Mouse (Mus musculus) hindbrain, embryonic 12.5 days (tissue): ENCODE measurements at regions not wholly inside any gene's neighbourhood (a gene's known extent, or its start where the extent isn't known, plus 50 kb on each side); places are given as distances from the start of the nearest gene placed in this dataset.

Source experiments
- ATAC-seq: fragments of 200-750 bp; cut with Nextera tagmentation; 2 replicates; pipeline ENCODE4 v1.8.0; 2017; ENCODE audit warnings: moderate TSS enrichment; ENCODE audit not compliant: low FRiP score
- H3K27ac ChIP-seq: fragments of 300-500 bp; sonication (generic); 2 replicates; pipeline ENCODE4 v1.5.1; 2016; ENCODE audit warnings: mild to moderate bottlenecking
- H3K27me3 ChIP-seq: fragments of 300-500 bp; sonication (generic); 2 replicates; pipeline ENCODE4 v1.6.1; 2016; ENCODE audit warnings: mild to moderate bottlenecking
- H3K36me3 ChIP-seq: fragments of 300-500 bp; sonication (generic); 2 replicates; pipeline ENCODE4 v1.6.1; 2016; ENCODE audit warnings: mild to moderate bottlenecking
- H3K4me1 ChIP-seq: fragments of 300-500 bp; sonication (generic); 2 replicates; pipeline ENCODE4 v1.6.1; 2016
- H3K4me2 ChIP-seq: fragments of 300-500 bp; sonication (generic); replicated peaks from 2 replicates; pipeline ENCODE4 v1.6.1; 2016; ENCODE audit warnings: mild to moderate bottlenecking
- H3K4me3 ChIP-seq: fragments of 300-500 bp; sonication (generic); 2 replicates; pipeline ENCODE4 v1.5.1; 2016; ENCODE audit warnings: mild to moderate bottlenecking
- H3K9ac ChIP-seq: fragments of 300-500 bp; sonication (generic); 2 replicates; pipeline ENCODE4 v1.6.1; 2016; ENCODE audit warnings: mild to moderate bottlenecking, moderate library complexity
- H3K9me3 ChIP-seq: fragments of 300-500 bp; sonication (generic); replicated peaks from 2 replicates; pipeline ENCODE4 v1.6.1; 2016; ENCODE audit warnings: mild to moderate bottlenecking
- WGBS: fragments of 180-500 bp; shearing (Covaris S2); methylation state at CpG from one replicate; pipeline ENCODE4 v1.1.7; 2016; 5-methylcytosine and 5-hydroxymethylcytosine counted together

DNA sequence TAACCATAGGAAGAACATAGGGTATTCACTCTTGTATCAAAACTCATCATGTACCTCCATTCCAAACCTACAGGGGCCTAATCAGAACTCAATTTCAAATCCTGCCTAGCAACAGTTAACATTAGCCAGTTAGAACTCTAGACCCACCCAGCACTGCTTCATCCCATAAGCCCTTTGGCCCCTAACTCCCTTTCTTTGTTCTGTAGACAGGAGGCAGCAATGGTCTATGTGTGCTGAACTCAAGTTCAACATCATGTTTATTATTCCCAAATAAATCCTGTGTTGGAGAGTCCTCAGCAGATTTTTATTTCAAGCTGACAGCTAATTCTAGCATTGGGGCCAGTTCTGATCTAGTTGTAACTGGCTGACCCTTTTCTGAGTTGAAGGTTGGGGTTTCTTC is 112.2 kb downstream of the Ipo8 start:
- H3K4me1 ChIP-seq = no peaks in the 10 kb centered on the region
- no peak overlapping the region for H3K9ac ChIP-seq
- H3K36me3 ChIP-seq = no peaks in the 10 kb centered on the region
- ATAC-seq = no peak
- no peak overlapping the region for H3K4me3 ChIP-seq
- no peaks in the 10 kb centered on the region for H3K9me3 ChIP-seq
- H3K4me2 ChIP-seq = no peak overlapping the region
- no peak overlapping the region for H3K27ac ChIP-seq
- H3K27me3 ChIP-seq = no peaks in the 10 kb centered on the region

DNA sequence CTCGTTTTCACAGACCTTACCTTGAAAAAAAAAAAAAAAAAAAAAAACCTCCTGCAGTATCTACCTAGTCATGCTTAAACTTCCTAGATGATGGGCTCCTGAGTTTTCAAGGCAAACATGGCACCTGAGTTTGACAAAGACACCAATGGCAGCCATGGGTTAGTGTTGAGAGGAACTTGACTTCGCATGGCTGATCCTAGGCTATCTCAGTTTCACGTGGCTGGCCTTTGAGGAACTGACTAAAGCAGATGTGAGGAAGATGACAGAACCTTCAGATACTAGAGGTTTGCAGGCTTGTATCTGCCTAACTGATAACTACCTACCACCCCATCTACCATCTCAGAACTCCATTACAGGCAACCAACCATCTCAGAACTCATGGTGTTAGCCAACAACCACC is 120.9 kb downstream of the Ipo8 start:
- ATAC-seq = no peak
- no peak overlapping the region for H3K4me3 ChIP-seq
- 86% methylated on average over 3 of the region's 3 CpGs for WGBS
- no peaks in the 10 kb centered on the region for H3K4me1 ChIP-seq
- H3K27me3 ChIP-seq = no peaks in the 10 kb centered on the region
- H3K9me3 ChIP-seq = no peaks in the 10 kb centered on the region
- H3K9ac ChIP-seq = no peak overlapping the region
- no peak overlapping the region for H3K27ac ChIP-seq
- no peaks in the 10 kb centered on the region for H3K36me3 ChIP-seq
- no peak overlapping the region for H3K4me2 ChIP-seq

- no peak overlapping the region for H3K9ac ChIP-seq
- ATAC-seq = no peak
- H3K27ac ChIP-seq = no peak overlapping the region
- H3K9me3 ChIP-seq = no peaks in the 10 kb centered on the region
- H3K4me3 ChIP-seq = no peak overlapping the region
- 87% methylated on average over 2 of the region's 2 CpGs for WGBS
- H3K36me3 ChIP-seq = no peaks in the 10 kb centered on the region
- H3K4me1 ChIP-seq = no peaks in the 10 kb centered on the region
- H3K27me3 ChIP-seq = no peaks in the 10 kb centered on the region
- H3K4me2 ChIP-seq = no peak overlapping the region
Measured at GRCm38 (mm10) chr6:148708389-148708788, 122.9 kb downstream of the Ipo8 start.

GRCm38 (mm10) chr6:148705711-148706110 is 125.6 kb downstream of the Ipo8 start:
- no peak overlapping the region for H3K27ac ChIP-seq
- WGBS = 38% methylated on average over 2 of the region's 2 CpGs

DNA sequence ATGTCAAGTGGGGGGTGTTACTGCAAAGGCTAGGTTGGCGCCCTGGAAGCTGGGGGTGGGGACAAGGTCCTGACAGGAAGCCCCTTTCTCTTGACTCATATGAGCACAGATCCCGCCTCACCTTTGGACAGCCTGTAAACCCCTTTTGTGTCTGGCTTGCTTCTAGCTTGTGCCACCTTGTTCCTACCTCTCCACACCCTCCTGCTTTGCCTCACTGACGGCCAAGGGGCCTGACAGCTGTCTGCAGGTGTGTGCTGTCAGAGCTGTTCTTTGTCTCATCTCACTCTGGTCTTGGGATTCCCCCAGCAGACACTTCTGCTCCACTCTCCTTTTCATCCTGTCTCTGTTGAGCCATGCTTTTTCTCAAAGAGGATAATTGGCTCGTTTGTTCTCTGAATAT is 137.9 kb downstream of the Ipo8 start:
- no peak overlapping the region for H3K27ac ChIP-seq
- 53% methylated on average over 4 of the region's 4 CpGs for WGBS

More at GRCm38 (mm10) chr6:148705711-148706110, 125.6 kb downstream of the Ipo8 start:
- Histone ChIP-seq H3K4me1 (no peaks in the 10 kb centered on the region), H3K4me3 (no peak overlapping the region), H3K36me3 (no peaks in the 10 kb centered on the region), H3K9me3 (no peaks in the 10 kb centered on the region), H3K27me3 (no peaks in the 10 kb centered on the region), H3K4me2 (no peak overlapping the region), H3K9ac (no peak overlapping the region)
- ATAC-seq = no peak

DNA sequence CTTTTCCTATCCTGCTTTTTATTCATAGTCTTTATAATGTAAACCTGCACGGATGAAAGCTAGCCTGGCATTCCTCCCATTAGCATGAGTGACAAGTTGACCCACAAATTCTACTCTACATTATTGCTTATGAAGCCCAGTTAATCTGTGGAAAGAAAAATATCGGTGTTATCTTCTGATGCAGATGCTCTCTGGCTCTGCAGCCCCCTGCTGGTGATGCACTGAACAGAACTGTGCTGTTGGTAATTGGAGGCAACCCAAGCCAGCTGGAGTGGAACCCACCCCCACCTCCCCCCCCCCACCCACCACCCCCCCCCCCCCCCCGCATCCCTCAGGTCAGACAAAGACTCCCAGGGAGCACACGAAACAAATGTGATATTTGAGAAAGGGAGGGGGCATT is 143.5 kb downstream of the Ipo8 start:
- Histone ChIP-seq H3K4me3 (no peak overlapping the region), H3K9me3 (no peaks in the 10 kb centered on the region), H3K27ac (no peak overlapping the region), H3K36me3 (no peaks in the 10 kb centered on the region), H3K4me1 (no peaks in the 10 kb centered on the region), H3K9ac (no peak overlapping the region), H3K27me3 (no peaks in the 10 kb centered on the region), H3K4me2 (no peak overlapping the region)
- WGBS = 57% methylated on average over 2 of the region's 4 CpGs
- peak; percentile 29; the same call in 1 of the 2 replicates for ATAC-seq

More for the DNA sequence above, 137.9 kb downstream of the Ipo8 start:
- Histone ChIP-seq H3K4me2 (no peak overlapping the region), H3K9ac (no peak overlapping the region), H3K27me3 (no peaks in the 10 kb centered on the region), H3K36me3 (no peaks in the 10 kb centered on the region), H3K9me3 (no peaks in the 10 kb centered on the region), H3K4me1 (no peaks in the 10 kb centered on the region), H3K4me3 (no peak overlapping the region)
- no peak for ATAC-seq

- Histone ChIP-seq H3K4me1 (no peaks in the 10 kb centered on the region), H3K27ac (no peak overlapping the region), H3K4me2 (no peak overlapping the region), H3K36me3 (no peaks in the 10 kb centered on the region), H3K9ac (no peak overlapping the region), H3K4me3 (no peak overlapping the region), H3K27me3 (no peaks in the 10 kb centered on the region), H3K9me3 (no peaks in the 10 kb centered on the region)
- 79% methylated on average over 2 of the region's 2 CpGs for WGBS
- no peak for ATAC-seq
Measured at GRCm38 (mm10) chr6:148660152-148660551, 171.1 kb downstream of the Ipo8 start.

DNA sequence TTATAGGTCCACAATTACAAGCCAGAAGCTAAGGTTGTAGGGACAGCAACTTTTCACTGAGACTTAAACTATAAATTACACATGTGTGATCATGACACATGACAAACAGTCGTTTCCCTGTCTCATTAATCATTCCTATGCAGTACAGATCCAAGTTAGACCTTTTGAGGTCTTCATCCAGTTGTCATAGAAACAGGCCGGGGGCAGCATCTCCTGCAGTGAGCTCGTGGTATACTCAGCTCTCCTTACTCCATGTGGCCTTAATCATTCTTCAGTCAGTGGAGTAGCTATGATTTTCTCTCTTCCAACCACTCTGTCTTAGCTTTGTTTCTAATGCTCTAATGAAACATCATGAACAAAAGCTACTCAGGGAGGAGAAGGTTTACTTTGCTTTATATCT is 178.1 kb downstream of the Ipo8 start:
- H3K4me3 ChIP-seq = no peak overlapping the region
- no peaks in the 10 kb centered on the region for H3K36me3 ChIP-seq
- no peaks in the 10 kb centered on the region for H3K4me1 ChIP-seq
- H3K4me2 ChIP-seq = no peak overlapping the region
- no peak for ATAC-seq
- H3K27me3 ChIP-seq = no peaks in the 10 kb centered on the region
- no peak overlapping the region for H3K9ac ChIP-seq
- no peak overlapping the region for H3K27ac ChIP-seq
- H3K9me3 ChIP-seq = no peaks in the 10 kb centered on the region
- 47% methylated on average over 3 of the region's 3 CpGs for WGBS

GRCm38 (mm10) chr6:148652434-148652833 is 178.8 kb downstream of the Ipo8 start:
- Histone ChIP-seq H3K4me1 (no peaks in the 10 kb centered on the region), H3K4me3 (no peak overlapping the region), H3K36me3 (no peaks in the 10 kb centered on the region), H3K4me2 (no peak overlapping the region), H3K27ac (no peak overlapping the region), H3K9ac (no peak overlapping the region), H3K27me3 (no peaks in the 10 kb centered on the region), H3K9me3 (no peaks in the 10 kb centered on the region)
- no peak for ATAC-seq
- WGBS = 79% methylated on average over 4 of the region's 4 CpGs

DNA sequence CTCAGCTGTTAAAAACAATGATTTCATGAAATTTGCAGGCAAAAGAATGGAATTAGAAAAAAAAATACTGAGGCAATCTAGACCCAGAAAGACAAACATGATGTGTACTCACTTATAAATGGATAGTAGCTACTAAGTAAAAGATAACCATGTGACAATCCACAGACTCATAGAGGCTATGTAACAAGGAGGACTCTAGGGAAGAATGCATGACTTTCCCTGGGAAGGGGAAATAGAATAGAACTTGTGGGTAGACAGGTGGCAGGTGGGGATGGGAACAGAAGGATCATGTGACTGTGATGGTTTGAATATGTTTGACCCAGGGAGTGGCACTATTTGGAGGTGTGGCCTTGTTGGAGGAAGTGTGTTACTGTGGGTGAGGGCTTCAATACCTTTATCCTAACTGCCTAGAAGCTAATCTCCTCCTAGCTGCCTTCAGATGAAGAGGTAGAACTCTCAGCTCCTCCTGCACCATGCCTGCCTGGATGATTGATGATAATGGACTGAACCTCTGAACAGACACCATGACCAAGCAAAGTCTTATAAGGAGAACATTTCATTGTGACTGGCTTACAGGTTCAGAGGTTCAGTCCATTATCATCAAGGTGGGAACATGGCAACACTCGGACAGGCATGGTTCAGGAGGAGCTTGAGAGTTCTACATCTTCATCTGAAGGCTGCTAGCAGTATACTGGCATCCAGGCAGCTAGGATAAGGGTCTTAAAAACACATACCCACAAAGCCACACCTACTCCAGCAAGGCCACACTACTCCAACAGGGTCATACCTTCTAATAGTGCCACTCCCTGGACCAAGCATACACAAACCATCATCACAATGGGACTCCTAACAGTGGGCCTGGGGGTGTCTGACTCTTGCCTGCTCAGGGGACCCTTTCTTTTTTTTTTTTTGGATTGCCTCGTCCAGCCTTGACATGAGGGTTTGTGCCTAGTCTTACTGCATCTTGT is 183.6 kb downstream of the Ipo8 start:
- no peak overlapping the region for H3K4me3 ChIP-seq
- H3K9ac ChIP-seq = no peak overlapping the region
- 71% methylated on average over 2 of the region's 2 CpGs for WGBS
- no peak overlapping the region for H3K27ac ChIP-seq
- H3K4me2 ChIP-seq = no peak overlapping the region
- H3K9me3 ChIP-seq = no peaks in the 10 kb centered on the region
- H3K36me3 ChIP-seq = no peaks in the 10 kb centered on the region
- no peaks in the 10 kb centered on the region for H3K27me3 ChIP-seq
- H3K4me1 ChIP-seq = no peaks in the 10 kb centered on the region
- ATAC-seq = no peak

DNA sequence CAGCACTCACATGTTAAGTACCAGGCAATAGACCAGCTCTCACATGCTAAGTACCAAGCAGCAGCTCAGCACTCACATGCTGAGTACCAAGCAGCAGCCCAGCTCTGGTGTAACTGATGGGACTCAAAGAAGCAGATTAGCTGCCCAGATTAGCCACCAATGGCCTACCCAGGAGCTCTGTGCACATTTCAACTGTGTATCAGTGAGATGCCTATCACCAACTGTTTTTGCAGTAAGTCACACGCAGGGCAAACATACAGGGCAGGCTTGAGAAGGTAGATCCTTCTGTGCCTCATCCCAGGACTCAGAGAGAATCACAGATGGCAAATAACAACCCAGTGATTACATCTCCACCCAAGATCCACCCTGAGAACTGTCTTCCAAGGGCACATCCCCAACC is 190.7 kb downstream of the Ipo8 start:
- no peaks in the 10 kb centered on the region for H3K36me3 ChIP-seq
- H3K4me3 ChIP-seq = no peak overlapping the region
- H3K4me1 ChIP-seq = no peaks in the 10 kb centered on the region
- no peak overlapping the region for H3K9ac ChIP-seq
- ATAC-seq = no peak
- no peak overlapping the region for H3K27ac ChIP-seq
- 74% methylated on average over 1 of the region's 1 CpGs for WGBS
- H3K4me2 ChIP-seq = no peak overlapping the region
- H3K9me3 ChIP-seq = no peaks in the 10 kb centered on the region
- no peaks in the 10 kb centered on the region for H3K27me3 ChIP-seq

DNA sequence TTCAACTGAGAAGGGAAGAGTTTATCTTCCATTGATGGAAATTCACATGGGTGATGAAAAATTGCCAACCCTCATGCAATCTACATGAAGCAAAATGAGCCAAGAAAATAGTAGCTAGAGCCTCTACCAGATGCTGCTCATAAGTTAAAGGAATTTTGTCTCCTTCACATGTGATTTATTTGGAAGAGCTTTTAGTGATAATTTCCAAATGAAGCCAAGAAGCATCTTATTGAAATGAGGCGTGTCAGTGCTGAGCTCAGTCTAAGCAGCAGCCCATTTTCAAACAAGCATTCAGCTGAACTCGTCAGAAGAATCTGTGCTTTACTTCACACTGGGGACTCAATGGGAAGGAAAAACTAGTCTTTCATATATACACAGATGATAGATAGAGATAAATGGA is 190.0 kb upstream of the Tmtc1 start:
- H3K27ac ChIP-seq = no peak overlapping the region
- no peaks in the 10 kb centered on the region for H3K4me1 ChIP-seq
- no peak overlapping the region for H3K4me3 ChIP-seq
- no peak overlapping the region for H3K4me2 ChIP-seq
- no peak overlapping the region for H3K9ac ChIP-seq
- 81% methylated on average over 2 of the region's 2 CpGs for WGBS
- H3K9me3 ChIP-seq = no peaks in the 10 kb centered on the region
- no peak for ATAC-seq
- no peaks in the 10 kb centered on the region for H3K27me3 ChIP-seq
- H3K36me3 ChIP-seq = no peaks in the 10 kb centered on the region

DNA sequence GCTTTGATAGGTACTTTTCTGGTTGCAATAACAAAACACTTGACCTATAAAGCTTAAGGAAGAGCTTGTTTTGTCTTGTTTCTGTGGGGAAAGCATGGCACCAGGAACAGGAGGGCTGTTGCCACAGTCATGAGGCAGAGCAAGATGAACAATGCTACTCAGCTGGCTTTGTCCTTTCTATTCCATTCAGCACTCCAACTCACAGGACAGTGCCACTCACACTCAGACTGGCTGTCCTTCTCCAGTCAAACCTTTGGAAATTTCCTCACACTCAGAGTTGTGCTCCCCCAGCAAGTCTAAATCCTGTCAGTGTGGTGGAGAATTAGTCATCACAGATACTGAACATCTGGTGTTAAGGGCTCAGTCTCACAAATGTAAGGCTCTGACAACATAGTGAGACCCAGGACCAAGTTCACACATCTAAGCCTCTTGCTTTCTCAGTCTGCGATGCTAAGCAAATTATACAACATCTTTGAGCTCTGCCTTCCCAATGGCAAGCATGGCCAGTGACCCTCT is 183.0 kb upstream of the Tmtc1 start:
- Histone ChIP-seq H3K4me3 (no peak overlapping the region), H3K4me1 (no peaks in the 10 kb centered on the region), H3K4me2 (no peak overlapping the region), H3K27me3 (no peaks in the 10 kb centered on the region), H3K27ac (no peak overlapping the region), H3K9ac (no peak overlapping the region), H3K9me3 (no peaks in the 10 kb centered on the region), H3K36me3 (no peaks in the 10 kb centered on the region)
- 91% methylated on average over 1 of the region's 1 CpGs for WGBS
- ATAC-seq = no peak
